In genomic region chr5:147305856-147306637, GRCm38 (mm10) we compare ENCODE assay signal across 12 mouse cellular contexts. TPM values are rescaled to one million over a fixed set of nuclear protein-coding genes. Genes with fewer than 3 reads are reported as not detected.
A peak's percentile ranks its signal among the peaks of the same experiment; 100 is the strongest.
DNase-seq lines count a peak whose midpoint lies in the region; ATAC-seq and TF ChIP-seq lines count a peak whose summit lies in the region.
"Had no signal": no experiment of that assay in that cellular context is flagged by ENCODE, and none has a peak within 500 bp of the region (broad histone marks: within the 10 kb centered on the region; RNA-seq: fewer than 3 reads in every experiment).

No protein-coding gene starts in this region.

- H3K27ac ChIP-seq in forebrain, embryonic 13.5 days = no peak overlapping the region
- no peak overlapping the region for H3K27ac ChIP-seq in forebrain, embryonic 12.5 days
- H3K27ac ChIP-seq in midbrain, embryonic 10.5 days (replicated peaks) = no peak overlapping the region
- H3K27ac ChIP-seq in midbrain, embryonic 16.5 days (ENCODE audit: low read length) = no peak overlapping the region
- H3K27ac ChIP-seq in limb, embryonic 14.5 days (replicated peaks; ENCODE audit: low read depth, low read length) = no peak overlapping the region
- peak overlapping the region; percentile 27; the same call in 1 of the 2 replicates for H3K27ac ChIP-seq in stomach, embryonic 16.5 days (ENCODE audit: low read length)
- no peak overlapping the region for H3K27ac ChIP-seq in forebrain, postnatal 0 days (ENCODE audit: low read depth, low read length)

- WGBS in forebrain, embryonic 13.5 days = under 1% methylated on average over 58 of the region's 58 CpGs
- under 1% methylated on average over 58 of the region's 58 CpGs for WGBS in forebrain, embryonic 12.5 days
- WGBS in midbrain, embryonic 10.5 days = under 1% methylated on average over 58 of the region's 58 CpGs
- WGBS in midbrain, embryonic 16.5 days = under 1% methylated on average over 58 of the region's 58 CpGs
- under 1% methylated on average over 48 of the region's 58 CpGs for WGBS in limb, embryonic 14.5 days
- WGBS in stomach, embryonic 16.5 days = under 1% methylated on average over 58 of the region's 58 CpGs
- 1% methylated on average over 54 of the region's 58 CpGs for WGBS in forebrain, postnatal 0 days

- H3K4me3 ChIP-seq in forebrain, embryonic 13.5 days = peak overlapping the region; percentile 12; the same call in 1 of the 2 replicates
- H3K4me3 ChIP-seq in forebrain, embryonic 12.5 days (replicated peaks) = no peak overlapping the region
- 0 out of 2 replicates have a peak overlapping the region, but pooled peaks have one; percentile 16 for H3K4me3 ChIP-seq in midbrain, embryonic 10.5 days
- no peak overlapping the region for H3K4me3 ChIP-seq in midbrain, embryonic 16.5 days (ENCODE audit: low read depth, low read length)
- peak overlapping the region; percentile 22 for H3K4me3 ChIP-seq in limb, embryonic 14.5 days (replicated peaks; ENCODE audit: low read length)
- peak overlapping the region; percentile 33 for H3K4me3 ChIP-seq in stomach, embryonic 16.5 days (replicated peaks; ENCODE audit: low read length)
- no peak overlapping the region for H3K4me3 ChIP-seq in forebrain, postnatal 0 days (ENCODE audit: low read depth, low read length)

- peaks cover 14% of the 10 kb centered on the region; the same call in 1 of the 2 replicates for H3K4me1 ChIP-seq in forebrain, embryonic 13.5 days
- peaks cover 16% of the 10 kb centered on the region for H3K4me1 ChIP-seq in forebrain, embryonic 12.5 days
- peaks cover 27% of the 10 kb centered on the region for H3K4me1 ChIP-seq in midbrain, embryonic 10.5 days
- H3K4me1 ChIP-seq in midbrain, embryonic 16.5 days (ENCODE audit: control insufficient read depth, insufficient read depth, low read length) = peaks cover 7% of the 10 kb centered on the region; the same call in 1 of the 2 replicates
- peaks cover 8% of the 10 kb centered on the region for H3K4me1 ChIP-seq in limb, embryonic 14.5 days (ENCODE audit: control insufficient read depth, insufficient read depth, low read length)
- no peaks in the 10 kb centered on the region; the same call in none of the 2 replicates for H3K4me1 ChIP-seq in stomach, embryonic 16.5 days (ENCODE audit: control insufficient read depth, insufficient read depth, low read length)
- H3K4me1 ChIP-seq in forebrain, postnatal 0 days (ENCODE audit: insufficient read depth) = no peaks in the 10 kb centered on the region

- no peaks in the 10 kb centered on the region for H3K9me3 ChIP-seq in forebrain, embryonic 13.5 days (replicated peaks)
- H3K9me3 ChIP-seq in forebrain, embryonic 12.5 days = no peaks in the 10 kb centered on the region
- no peaks in the 10 kb centered on the region for H3K9me3 ChIP-seq in midbrain, embryonic 10.5 days (replicated peaks)
- H3K9me3 ChIP-seq in midbrain, embryonic 16.5 days (replicated peaks; ENCODE audit: control insufficient read depth, low read length, poor library complexity, severe bottlenecking) = no peaks in the 10 kb centered on the region
- H3K9me3 ChIP-seq in limb, embryonic 14.5 days (ENCODE audit: control insufficient read depth, low read length) = no peaks in the 10 kb centered on the region
- H3K9me3 ChIP-seq in stomach, embryonic 16.5 days (replicated peaks; ENCODE audit: control insufficient read depth, low read length) = no peaks in the 10 kb centered on the region
- no peaks in the 10 kb centered on the region for H3K9me3 ChIP-seq in forebrain, postnatal 0 days (ENCODE audit: low read length)

- H3K27me3 ChIP-seq in forebrain, embryonic 13.5 days = peaks cover 100% of the 10 kb centered on the region
- H3K27me3 ChIP-seq in forebrain, embryonic 12.5 days = peaks cover 100% of the 10 kb centered on the region
- H3K27me3 ChIP-seq in midbrain, embryonic 10.5 days (ENCODE audit: low read depth, poor library complexity, severe bottlenecking) = peaks cover 100% of the 10 kb centered on the region
- H3K27me3 ChIP-seq in midbrain, embryonic 16.5 days (ENCODE audit: control insufficient read depth, insufficient read depth, low read depth, low read length) = peaks cover 94% of the 10 kb centered on the region
- H3K27me3 ChIP-seq in limb, embryonic 14.5 days (ENCODE audit: control insufficient read depth, insufficient read depth, low read length) = peaks cover 100% of the 10 kb centered on the region
- H3K27me3 ChIP-seq in stomach, embryonic 16.5 days (ENCODE audit: control insufficient read depth, insufficient read depth, low read length) = peaks cover 99% of the 10 kb centered on the region
- peaks cover 94% of the 10 kb centered on the region for H3K27me3 ChIP-seq in forebrain, postnatal 0 days (ENCODE audit: insufficient read depth, low read length)

- ATAC-seq in forebrain, embryonic 13.5 days = no peak
- ATAC-seq in forebrain, embryonic 12.5 days (ENCODE audit: low FRiP score) = no peak
- ATAC-seq in midbrain, embryonic 16.5 days = no peak
- no peak for ATAC-seq in limb, embryonic 14.5 days (ENCODE audit: low FRiP score, low read depth)
- no peak for ATAC-seq in stomach, embryonic 16.5 days (ENCODE audit: insufficient read depth, low FRiP score)
- ATAC-seq in erythroblast, adult 5-6 weeks (replicated peaks; ENCODE audit: low FRiP score, poor library complexity, severe bottlenecking) = no peak
- ATAC-seq in forebrain, postnatal 0 days = no peak
- ATAC-seq: activated CD4-positive, CD25-positive, alpha-beta regulatory T cell, adult 4 months had no signal

- TF ChIP-seq POLR2A in limb, embryonic 14.5 days (IDR thresholded peaks at IDR 0.05; ENCODE audit: borderline replicate concordance, extremely low read depth, insufficient read depth, insufficient read length) = no peak

- no peak overlapping the region for H3K9ac ChIP-seq in forebrain, embryonic 13.5 days
- no peak overlapping the region for H3K9ac ChIP-seq in forebrain, embryonic 12.5 days
- H3K9ac ChIP-seq in midbrain, embryonic 16.5 days (ENCODE audit: low read depth, low read length) = no peak overlapping the region
- no peak overlapping the region for H3K9ac ChIP-seq in limb, embryonic 14.5 days (ENCODE audit: low read depth, low read length, severe bottlenecking)
- H3K9ac ChIP-seq in stomach, embryonic 16.5 days (ENCODE audit: low read length) = peak overlapping the region; percentile 23; the same call in 1 of the 2 replicates
- no peak overlapping the region for H3K9ac ChIP-seq in forebrain, postnatal 0 days

- TF ChIP-seq CTCF in forebrain, postnatal 0 days (IDR thresholded peaks at IDR 0.05; ENCODE audit: low read depth) = no peak

- peak; percentile 47 for DNase-seq in midbrain, embryonic 10.5 days (ENCODE audit: low spot score)
- DNase-seq in limb, embryonic 14.5 days (ENCODE audit: low spot score) = no peak
- no peak for DNase-seq in forebrain, postnatal 0 days
- DNase-seq: cerebellum, adult 2 months had no signal

- H3K36me3 ChIP-seq in forebrain, embryonic 13.5 days (ENCODE audit: poor library complexity, severe bottlenecking) = no peaks in the 10 kb centered on the region
- H3K36me3 ChIP-seq in forebrain, embryonic 12.5 days (replicated peaks) = no peaks in the 10 kb centered on the region
- no peaks in the 10 kb centered on the region for H3K36me3 ChIP-seq in midbrain, embryonic 10.5 days
- no peaks in the 10 kb centered on the region for H3K36me3 ChIP-seq in midbrain, embryonic 16.5 days (ENCODE audit: control insufficient read depth, insufficient read depth, low read length)
- H3K36me3 ChIP-seq in limb, embryonic 14.5 days (ENCODE audit: control insufficient read depth, insufficient read depth, low read length) = no peaks in the 10 kb centered on the region
- no peaks in the 10 kb centered on the region for H3K36me3 ChIP-seq in stomach, embryonic 16.5 days (ENCODE audit: control insufficient read depth, insufficient read depth, low read length)
- no peaks in the 10 kb centered on the region for H3K36me3 ChIP-seq in forebrain, postnatal 0 days (ENCODE audit: insufficient read depth)

- H3K4me2 ChIP-seq in forebrain, embryonic 13.5 days = no peak overlapping the region; the same call in 1 of the 2 replicates
- no peak overlapping the region for H3K4me2 ChIP-seq in forebrain, embryonic 12.5 days
- H3K4me2 ChIP-seq in midbrain, embryonic 16.5 days (ENCODE audit: low read length) = no peak overlapping the region
- peak overlapping the region; percentile 39 for H3K4me2 ChIP-seq in limb, embryonic 14.5 days (replicated peaks; ENCODE audit: low read depth, low read length, severe bottlenecking)
- peak overlapping the region; percentile 29; the same call in 1 of the 2 replicates for H3K4me2 ChIP-seq in stomach, embryonic 16.5 days (ENCODE audit: low read depth, low read length)
- no peak overlapping the region for H3K4me2 ChIP-seq in forebrain, postnatal 0 days (ENCODE audit: low read depth)

RNA-seq across cellular contexts. Expression of gene Cdx2, which starts 1.0 kb away (rescaled TPM):
- polyA plus RNA-seq in forebrain, embryonic 13.5 days (2015; fragmentation: Nextera tagmentation; extraction: Ambion mirVana) = not detected in 2 replicates
- not detected in 2 replicates for polyA plus RNA-seq in forebrain, embryonic 12.5 days (2016; fragmentation: Nextera tagmentation; extraction: Ambion mirVana)
- not detected in 2 replicates for polyA plus RNA-seq in midbrain, embryonic 10.5 days (2016; fragmentation: Nextera tagmentation; extraction: Ambion mirVana)
- polyA plus RNA-seq in midbrain, embryonic 16.5 days (2015; fragmentation: Nextera tagmentation; extraction: Ambion mirVana) = not detected in 2 replicates
- 0.03 TPM in 1 of 2 replicates, not detected in the other for polyA plus RNA-seq in limb, embryonic 14.5 days (2012; rRNA removed)
- polyA plus RNA-seq in limb, embryonic 14.5 days (2014; fragmentation: Nextera tagmentation; extraction: Ambion mirVana) = not detected in 2 replicates
- polyA plus RNA-seq in stomach, embryonic 16.5 days (2015; fragmentation: Nextera tagmentation; extraction: Ambion mirVana) = 2.5 and 3.4 TPM in 2 replicates
- total RNA-seq in erythroblast, adult 5-6 weeks (2015; ENCODE audit: low replicate concordance) = not detected in 2 replicates
- total RNA-seq in erythroblast, adult 5-6 weeks (2017; ENCODE audit: low replicate concordance) = not detected in 2 replicates
- total RNA-seq in forebrain, postnatal 0 days (2014; rRNA removed) = not detected in 2 replicates
- polyA plus RNA-seq in forebrain, postnatal 0 days (2015; fragmentation: Nextera tagmentation; extraction: Ambion mirVana) = not detected in 2 replicates
- total RNA-seq: gastrocnemius, adult 8-10 months; layer of hippocampus, adult 18-20 months had no signal
- polyA plus RNA-seq: activated CD4-positive, CD25-positive, alpha-beta regulatory T cell, adult 4 months; cerebellum, adult 2 months had no signal

RNA-seq across cellular contexts. Expression of gene Urad, which starts 16.2 kb away (rescaled TPM):
- polyA plus RNA-seq in forebrain, embryonic 13.5 days (2015; fragmentation: Nextera tagmentation; extraction: Ambion mirVana) = not detected in 2 replicates
- polyA plus RNA-seq in forebrain, embryonic 12.5 days (2016; fragmentation: Nextera tagmentation; extraction: Ambion mirVana) = not detected in 2 replicates
- polyA plus RNA-seq in midbrain, embryonic 10.5 days (2016; fragmentation: Nextera tagmentation; extraction: Ambion mirVana) = not detected in 2 replicates
- polyA plus RNA-seq in midbrain, embryonic 16.5 days (2015; fragmentation: Nextera tagmentation; extraction: Ambion mirVana) = not detected in 2 replicates
- polyA plus RNA-seq in limb, embryonic 14.5 days (2012; rRNA removed) = not detected in 2 replicates
- polyA plus RNA-seq in limb, embryonic 14.5 days (2014; fragmentation: Nextera tagmentation; extraction: Ambion mirVana) = not detected in 2 replicates
- 0.31 TPM in 1 of 2 replicates, not detected in the other for polyA plus RNA-seq in stomach, embryonic 16.5 days (2015; fragmentation: Nextera tagmentation; extraction: Ambion mirVana)
- not detected in 2 replicates for total RNA-seq in erythroblast, adult 5-6 weeks (2015; ENCODE audit: low replicate concordance)
- total RNA-seq in erythroblast, adult 5-6 weeks (2017; ENCODE audit: low replicate concordance) = not detected in 2 replicates
- not detected in 2 replicates for total RNA-seq in forebrain, postnatal 0 days (2014; rRNA removed)
- polyA plus RNA-seq in forebrain, postnatal 0 days (2015; fragmentation: Nextera tagmentation; extraction: Ambion mirVana) = not detected in 2 replicates
- total RNA-seq: gastrocnemius, adult 8-10 months; layer of hippocampus, adult 18-20 months had no signal
- polyA plus RNA-seq: activated CD4-positive, CD25-positive, alpha-beta regulatory T cell, adult 4 months; cerebellum, adult 2 months had no signal

RNA-seq across cellular contexts. Expression of gene Pdx1, which starts 36.3 kb away (rescaled TPM):
- not detected in 2 replicates for polyA plus RNA-seq in forebrain, embryonic 13.5 days (2015; fragmentation: Nextera tagmentation; extraction: Ambion mirVana)
- not detected in 2 replicates for polyA plus RNA-seq in forebrain, embryonic 12.5 days (2016; fragmentation: Nextera tagmentation; extraction: Ambion mirVana)
- not detected in 2 replicates for polyA plus RNA-seq in midbrain, embryonic 10.5 days (2016; fragmentation: Nextera tagmentation; extraction: Ambion mirVana)
- not detected in 2 replicates for polyA plus RNA-seq in midbrain, embryonic 16.5 days (2015; fragmentation: Nextera tagmentation; extraction: Ambion mirVana)
- not detected in 2 replicates for polyA plus RNA-seq in limb, embryonic 14.5 days (2012; rRNA removed)
- polyA plus RNA-seq in limb, embryonic 14.5 days (2014; fragmentation: Nextera tagmentation; extraction: Ambion mirVana) = not detected in 2 replicates
- 7.5 and 8.1 TPM in 2 replicates for polyA plus RNA-seq in stomach, embryonic 16.5 days (2015; fragmentation: Nextera tagmentation; extraction: Ambion mirVana)
- not detected in 2 replicates for total RNA-seq in erythroblast, adult 5-6 weeks (2015; ENCODE audit: low replicate concordance)
- total RNA-seq in erythroblast, adult 5-6 weeks (2017; ENCODE audit: low replicate concordance) = not detected in 2 replicates
- total RNA-seq in forebrain, postnatal 0 days (2014; rRNA removed) = not detected in 2 replicates
- not detected in 2 replicates for polyA plus RNA-seq in forebrain, postnatal 0 days (2015; fragmentation: Nextera tagmentation; extraction: Ambion mirVana)
- total RNA-seq: gastrocnemius, adult 8-10 months; layer of hippocampus, adult 18-20 months had no signal
- polyA plus RNA-seq: activated CD4-positive, CD25-positive, alpha-beta regulatory T cell, adult 4 months; cerebellum, adult 2 months had no signal

Comparison
In these comparisons a context has a peak if more than half of its experiments do, and no peak if none do; other contexts are left out.
1. H3K4me3 ChIP-seq: peak in forebrain, embryonic 13.5 days (single experiment), midbrain, embryonic 10.5 days (single experiment), limb, embryonic 14.5 days (single experiment) and stomach, embryonic 16.5 days (single experiment); none in forebrain, embryonic 12.5 days (single experiment), midbrain, embryonic 16.5 days (single experiment) and forebrain, postnatal 0 days (single experiment).
2. H3K4me2 ChIP-seq: peak in limb, embryonic 14.5 days (single experiment) and stomach, embryonic 16.5 days (single experiment); none in forebrain, embryonic 13.5 days (single experiment), forebrain, embryonic 12.5 days (single experiment), midbrain, embryonic 16.5 days (single experiment) and forebrain, postnatal 0 days (single experiment).